Mouse (Mus musculus) forebrain, embryonic 15.5 days (tissue): ENCODE measurements around the gene Gh. TPM values are rescaled to one million over a fixed set of nuclear protein-coding genes. Genes with fewer than 3 reads are reported as not detected.
"Not testable (repeated sequence)": the region's sequence is repeated elsewhere in the genome, so short reads cannot be mapped to it uniquely, and the experiment has no call there.

ENCODE experiments used
- ATAC-seq: fragments of 200-750 bp; cut with Nextera tagmentation; replicated peaks from 2 replicates; pipeline ENCODE4 v1.8.0; 2017; ENCODE audit warnings: mild to moderate bottlenecking, moderate TSS enrichment, moderate library complexity
- H3K27ac ChIP-seq: fragments of 300-500 bp; sonication (generic); replicated peaks from 2 replicates; pipeline ENCODE4 v1.5.1; 2015; ENCODE audit warnings: mild to moderate bottlenecking, inconsistent platforms
- H3K27me3 ChIP-seq: fragments of 300-500 bp; sonication (generic); 2 replicates; pipeline ENCODE4 v1.6.1; 2015; ENCODE audit warnings: inconsistent platforms
- H3K36me3 ChIP-seq: fragments of 300-500 bp; sonication (generic); 2 replicates; pipeline ENCODE4 v1.6.1; 2015; ENCODE audit warnings: mild to moderate bottlenecking, inconsistent platforms
- H3K4me1 ChIP-seq: fragments of 300-500 bp; sonication (generic); 2 replicates; pipeline ENCODE4 v1.6.1; 2015; ENCODE audit warnings: inconsistent platforms
- H3K4me2 ChIP-seq: fragments of 300-500 bp; sonication (generic); replicated peaks from 2 replicates; pipeline ENCODE4 v1.6.1; 2015; ENCODE audit warnings: mild to moderate bottlenecking, inconsistent platforms
- H3K4me3 ChIP-seq: fragments of 300-500 bp; sonication (generic); 2 replicates; pipeline ENCODE4 v1.5.1; 2015; ENCODE audit warnings: mild to moderate bottlenecking, inconsistent platforms
- H3K9ac ChIP-seq: fragments of 300-500 bp; sonication (generic); replicated peaks from 2 replicates; pipeline ENCODE4 v1.6.1; 2015; ENCODE audit warnings: mild to moderate bottlenecking, inconsistent platforms
- H3K9me3 ChIP-seq: fragments of 300-500 bp; sonication (generic); 2 replicates; pipeline ENCODE4 v1.6.1; 2016; ENCODE audit warnings: inconsistent platforms
- WGBS: fragments of 180-500 bp; shearing (Covaris S2); methylation state at CpG from one replicate; pipeline ENCODE4 v1.1.7; 2015; ENCODE audit warnings: mixed read lengths; 5-methylcytosine and 5-hydroxymethylcytosine counted together
- polyA plus RNA-seq: library from polyadenylated mRNA; unstranded; fragments of >200 nt; fragmentation: Nextera tagmentation; extraction: Ambion mirVana; gene quantifications from 2 replicates; pipeline ENCODE4 v1.2.1, GENCODE M21; 2015

Gene Gh
- polyA plus RNA-seq, result not detected in 2 replicates

GRCm38 (mm10) chr11:106301765-106302164, at the start of gene Gh:
TSS of gene Gh (minus strand) at chr11:106301865.
- 85% methylated on average over 9 of the region's 9 CpGs for WGBS

GRCm38 (mm10) chr11:106351253-106351652, 49.6 kb upstream of the Gh start:
- Histone ChIP-seq H3K9ac (no peak overlapping the region), H3K36me3 (no peaks in the 10 kb centered on the region), H3K9me3 (no peaks in the 10 kb centered on the region), H3K4me1 (no peaks in the 10 kb centered on the region), H3K27ac (no peak overlapping the region), H3K27me3 (no peaks in the 10 kb centered on the region), H3K4me2 (no peak overlapping the region), H3K4me3 (no peak overlapping the region)
- 52% methylated on average over 3 of the region's 3 CpGs for WGBS
- no peak for ATAC-seq

More at GRCm38 (mm10) chr11:106301765-106302164, at the start of gene Gh:
- Histone ChIP-seq H3K4me2 (no peak within 1 kb of the TSS), H3K4me3 (no peak within 1 kb of the TSS), H3K27ac (no peak within 1 kb of the TSS), H3K27me3 (no peaks in the 10 kb centered on the region), H3K36me3 (no peaks in the 10 kb centered on the region), H3K4me1 (no peaks in the 10 kb centered on the region), H3K9me3 (no peaks in the 10 kb centered on the region), H3K9ac (no peak within 1 kb of the TSS)
- no peak for ATAC-seq

- H3K4me3 ChIP-seq, result no peak overlapping the region
- H3K36me3 ChIP-seq, result no peaks in the 10 kb centered on the region
- H3K27ac ChIP-seq, result no peak overlapping the region
- no peaks in the 10 kb centered on the region for H3K27me3 ChIP-seq
- no peak for ATAC-seq
- H3K4me1 ChIP-seq, result no peaks in the 10 kb centered on the region
- 68% methylated on average over 5 of the region's 5 CpGs for WGBS
- no peak overlapping the region for H3K9ac ChIP-seq
- H3K9me3 ChIP-seq, result no peaks in the 10 kb centered on the region
- H3K4me2 ChIP-seq, result no peak overlapping the region
Observed at GRCm38 (mm10) chr11:106350853-106351252, 49.2 kb upstream of the Gh start.

GRCm38 (mm10) chr11:106349772-106350171, 48.1 kb upstream of the Gh start:
- no peaks in the 10 kb centered on the region for H3K36me3 ChIP-seq
- H3K4me3 ChIP-seq, result no peak overlapping the region
- no peaks in the 10 kb centered on the region for H3K4me1 ChIP-seq
- no peaks in the 10 kb centered on the region for H3K9me3 ChIP-seq
- no peaks in the 10 kb centered on the region for H3K27me3 ChIP-seq
- no peak overlapping the region for H3K9ac ChIP-seq
- no peak overlapping the region for H3K4me2 ChIP-seq
- no peak overlapping the region for H3K27ac ChIP-seq
- 89% methylated on average over 6 of the region's 6 CpGs for WGBS
- ATAC-seq, result no peak

GRCm38 (mm10) chr11:106344910-106345309, 43.2 kb upstream of the Gh start:
- H3K4me3 ChIP-seq, result no peak overlapping the region
- H3K4me2 ChIP-seq, result no peak overlapping the region
- no peak for ATAC-seq
- H3K36me3 ChIP-seq, result no peaks in the 10 kb centered on the region
- no peak overlapping the region for H3K9ac ChIP-seq
- 46% methylated on average over 6 of the region's 6 CpGs for WGBS
- H3K27ac ChIP-seq, result no peak overlapping the region
- no peaks in the 10 kb centered on the region for H3K4me1 ChIP-seq
- no peaks in the 10 kb centered on the region for H3K27me3 ChIP-seq
- H3K9me3 ChIP-seq, result no peaks in the 10 kb centered on the region

- no peaks in the 10 kb centered on the region for H3K36me3 ChIP-seq
- no peak overlapping the region for H3K4me3 ChIP-seq
- no peak overlapping the region for H3K27ac ChIP-seq
- H3K9ac ChIP-seq, result no peak overlapping the region
- no peaks in the 10 kb centered on the region for H3K9me3 ChIP-seq
- H3K27me3 ChIP-seq, result no peaks in the 10 kb centered on the region
- H3K4me1 ChIP-seq, result no peaks in the 10 kb centered on the region
- WGBS, result 87% methylated on average over 9 of the region's 9 CpGs
- H3K4me2 ChIP-seq, result no peak overlapping the region
- ATAC-seq, result no peak
Observed at GRCm38 (mm10) chr11:106340990-106341520, 39.4 kb upstream of the Gh start.

GRCm38 (mm10) chr11:106339323-106339722, 37.7 kb upstream of the Gh start:
- H3K27me3 ChIP-seq, ATAC-seq, H3K27ac ChIP-seq, H3K4me1 ChIP-seq, H3K9me3 ChIP-seq, H3K36me3 ChIP-seq, H3K9ac ChIP-seq, H3K4me2 ChIP-seq, H3K4me3 ChIP-seq: not testable (repeated sequence)
- WGBS, result 99% methylated on average over 4 of the region's 4 CpGs

GRCm38 (mm10) chr11:106338870-106339269, 37.2 kb upstream of the Gh start:
- Histone ChIP-seq H3K4me3 (no peak overlapping the region), H3K27me3 (no peaks in the 10 kb centered on the region), H3K9ac (no peak overlapping the region), H3K4me2 (no peak overlapping the region), H3K27ac (no peak overlapping the region), H3K36me3 (no peaks in the 10 kb centered on the region), H3K9me3 (no peaks in the 10 kb centered on the region), H3K4me1 (no peaks in the 10 kb centered on the region)
- no peak for ATAC-seq
- WGBS, result 80% methylated on average over 7 of the region's 7 CpGs

GRCm38 (mm10) chr11:106338029-106338428, 36.4 kb upstream of the Gh start:
- no peak for ATAC-seq
- H3K9me3 ChIP-seq, result no peaks in the 10 kb centered on the region

GRCm38 (mm10) chr11:106334066-106334465, 32.4 kb upstream of the Gh start:
- WGBS, result 19% methylated on average over 2 of the region's 2 CpGs
- no peaks in the 10 kb centered on the region for H3K36me3 ChIP-seq
- H3K4me3 ChIP-seq, result no peak overlapping the region
- H3K9me3 ChIP-seq, result no peaks in the 10 kb centered on the region
- no peak overlapping the region for H3K9ac ChIP-seq
- H3K27ac ChIP-seq, result no peak overlapping the region
- no peaks in the 10 kb centered on the region for H3K27me3 ChIP-seq
- no peak for ATAC-seq
- no peak overlapping the region for H3K4me2 ChIP-seq
- no peaks in the 10 kb centered on the region for H3K4me1 ChIP-seq

More at GRCm38 (mm10) chr11:106338029-106338428, 36.4 kb upstream of the Gh start:
- Histone ChIP-seq H3K4me1 (no peaks in the 10 kb centered on the region), H3K27me3 (no peaks in the 10 kb centered on the region), H3K4me2 (no peak overlapping the region), H3K27ac (no peak overlapping the region), H3K36me3 (no peaks in the 10 kb centered on the region), H3K9ac (no peak overlapping the region), H3K4me3 (no peak overlapping the region)
- WGBS, result 70% methylated on average over 5 of the region's 5 CpGs

- Histone ChIP-seq H3K27ac (no peak overlapping the region), H3K4me3 (no peak overlapping the region), H3K4me2 (no peak overlapping the region), H3K9me3 (no peaks in the 10 kb centered on the region), H3K4me1 (no peaks in the 10 kb centered on the region), H3K36me3 (no peaks in the 10 kb centered on the region), H3K9ac (no peak overlapping the region), H3K27me3 (no peaks in the 10 kb centered on the region)
- WGBS, result 46% methylated on average over 4 of the region's 4 CpGs
- ATAC-seq, result no peak
Observed at GRCm38 (mm10) chr11:106332458-106332857, 30.8 kb upstream of the Gh start.

- Histone ChIP-seq H3K9ac (no peak overlapping the region), H3K27me3 (no peaks in the 10 kb centered on the region), H3K36me3 (no peaks in the 10 kb centered on the region), H3K9me3 (no peaks in the 10 kb centered on the region), H3K27ac (no peak overlapping the region), H3K4me2 (no peak overlapping the region), H3K4me3 (no peak overlapping the region), H3K4me1 (no peaks in the 10 kb centered on the region)
- WGBS, result 80% methylated on average over 7 of the region's 7 CpGs
- no peak for ATAC-seq
Observed at GRCm38 (mm10) chr11:106329682-106330081, 28.0 kb upstream of the Gh start.

GRCm38 (mm10) chr11:106329128-106329527, 27.5 kb upstream of the Gh start:
- no peak overlapping the region for H3K9ac ChIP-seq
- H3K4me2 ChIP-seq, result no peak overlapping the region
- H3K36me3 ChIP-seq, result no peaks in the 10 kb centered on the region
- no peak overlapping the region for H3K27ac ChIP-seq
- no peak overlapping the region for H3K4me3 ChIP-seq
- WGBS, result 73% methylated on average over 6 of the region's 6 CpGs
- ATAC-seq, result no peak
- no peaks in the 10 kb centered on the region for H3K27me3 ChIP-seq
- no peaks in the 10 kb centered on the region for H3K9me3 ChIP-seq
- no peaks in the 10 kb centered on the region for H3K4me1 ChIP-seq
